Mouse (Mus musculus) granulocyte monocyte progenitor cell, adult 5-6 weeks (primary cell): ENCODE measurements around the gene Nusap1. TPM values are rescaled to one million over a fixed set of nuclear protein-coding genes. Genes with fewer than 3 reads are reported as not detected.
"Not testable (repeated sequence)": the region's sequence is repeated elsewhere in the genome, so short reads cannot be mapped to it uniquely, and the experiment has no call there.

Experiments used
- ATAC-seq: replicated peaks from 2 replicates; pipeline ENCODE4 v1.8.0; 2016; ENCODE audit warnings: mild to moderate bottlenecking, moderate TSS enrichment, inconsistent platforms; ENCODE audit not compliant: poor library complexity, severe bottlenecking
- total RNA-seq, 2 experiments: library from RNA; stranded (forward) in 1 of 2; stranded (reverse) in 1 of 2; fragments of 200-712, 200-1000 nt in 1 of 2; fragments of >200 nt in 1 of 2; fragmentation: Nextera tagmentation in 1 of 2; gene quantifications; 2 replicates each; pipeline ENCODE4 v1.2.3; 2014 to 2017

The Nusap1 gene
- total RNA-seq (2014; fragmentation: Nextera tagmentation) (11.5 and 17.2 TPM in 2 replicates), total RNA-seq (2017) (95.4 and 98.2 TPM in 2 replicates)

DNA sequence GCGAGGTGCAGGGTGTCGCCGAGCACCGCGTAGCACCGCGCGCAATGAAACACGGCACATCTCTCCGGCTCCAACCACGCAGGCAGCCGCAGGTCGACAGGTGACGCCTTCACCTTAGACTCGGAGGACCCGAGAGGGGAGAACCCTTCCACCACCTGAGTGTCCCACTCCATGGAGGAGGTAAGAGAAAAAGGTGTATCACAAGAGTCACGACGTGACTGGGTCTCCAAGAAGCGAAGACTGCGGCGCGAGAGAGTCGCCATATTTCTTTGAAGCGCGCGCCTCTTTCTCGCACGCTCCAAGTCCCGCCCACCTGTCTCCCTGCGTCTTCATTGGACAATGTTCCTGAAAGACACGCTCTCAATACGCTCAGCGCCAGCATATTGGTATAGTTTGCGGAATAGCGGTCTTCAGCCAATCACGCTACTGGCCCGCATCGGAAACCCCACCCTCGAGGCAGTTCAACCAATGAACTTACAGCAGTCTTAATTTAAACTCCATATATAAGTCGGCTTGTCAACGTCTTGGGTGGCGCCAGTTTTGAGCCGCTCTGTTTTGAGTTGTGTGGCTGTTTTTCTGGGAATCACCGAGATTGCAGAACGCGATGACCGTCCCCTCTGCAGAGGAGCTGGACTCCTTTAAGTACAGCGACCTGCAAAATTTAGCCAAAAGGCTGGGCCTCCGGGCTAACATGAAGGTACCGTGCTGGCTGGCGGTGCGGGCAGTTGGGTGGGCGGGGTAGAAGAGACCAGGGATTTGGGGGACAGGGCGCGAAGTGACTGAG is at the start of gene Nusap1, which contains the start of gene Oip5:
Gene Nusap1, plus strand, starts transcription at position 100 of the 784 bp plus-strand sequence.
Gene Oip5, minus strand, starts transcription at position 271 of the 784 bp plus-strand sequence.
- peak; percentile 99 for ATAC-seq

DNA sequence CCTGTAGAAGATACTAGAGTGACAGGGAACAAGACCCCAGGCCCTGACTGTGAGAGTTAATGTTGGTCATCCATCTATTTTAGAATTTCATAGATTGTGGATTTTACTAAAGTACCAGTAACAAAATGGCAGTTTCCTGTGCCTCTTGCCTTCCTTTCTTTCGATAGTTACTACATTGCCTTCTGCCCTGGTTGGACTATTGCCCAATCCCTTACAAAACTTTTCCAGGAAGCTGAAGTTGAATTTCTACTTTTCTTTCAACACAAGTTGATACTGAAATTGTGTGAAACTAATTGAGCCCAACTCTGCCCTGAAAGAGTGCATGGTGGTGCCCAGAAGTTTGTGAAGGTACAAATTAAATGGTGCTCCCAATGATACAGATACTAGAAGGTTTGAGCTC is 45.6 kb upstream of the Nusap1 start:
- peak; percentile 70 for ATAC-seq

- no peak for ATAC-seq
Observed at GRCm38 (mm10) chr2:119581571-119581970, 36.5 kb upstream of the Nusap1 start.

GRCm38 (mm10) chr2:119583439-119583838 is 34.7 kb upstream of the Nusap1 start:
- ATAC-seq, result no peak

DNA sequence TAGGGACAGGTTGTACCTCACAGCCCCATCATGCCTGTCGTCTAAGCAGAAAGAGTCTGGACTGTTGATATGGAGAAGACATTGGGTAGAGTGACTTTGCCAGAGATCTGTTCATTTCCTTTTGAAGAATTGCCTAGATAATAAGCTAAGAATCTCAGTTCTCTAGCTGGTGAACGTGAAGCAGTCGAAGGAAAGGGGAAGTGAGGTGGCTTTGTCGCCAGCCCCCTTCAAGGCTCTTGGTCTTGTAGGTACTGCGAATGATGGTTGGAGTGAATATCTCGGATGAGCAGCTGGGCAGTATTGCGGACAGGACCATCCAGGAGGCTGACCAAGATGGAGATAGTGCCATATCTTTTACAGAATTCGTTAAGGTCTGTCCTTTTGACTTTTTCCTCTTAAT is 33.8 kb upstream of the Nusap1 start:
- no peak for ATAC-seq

GRCm38 (mm10) chr2:119587383-119587782 is 30.7 kb upstream of the Nusap1 start:
- peak; percentile 77 for ATAC-seq

DNA sequence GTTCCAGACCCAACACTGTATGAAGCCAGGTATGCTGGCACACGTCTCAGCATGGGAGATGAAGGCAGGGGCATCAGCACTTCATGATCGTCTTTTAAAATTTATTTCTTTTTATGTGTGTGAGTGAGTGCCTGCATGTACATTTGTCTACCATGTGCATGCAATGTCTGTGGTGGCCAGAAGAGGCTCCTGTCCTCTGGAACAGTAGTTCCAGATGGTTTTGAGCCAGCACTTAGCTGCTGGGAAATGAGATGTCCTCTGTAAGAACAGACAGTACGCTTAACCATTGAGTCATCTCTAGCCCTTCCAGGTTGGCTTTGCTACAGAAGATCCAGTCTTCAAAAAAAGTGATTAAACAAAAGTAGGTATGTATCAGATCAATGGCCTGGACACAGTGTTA is 26.9 kb upstream of the Nusap1 start:
- no peak for ATAC-seq

DNA sequence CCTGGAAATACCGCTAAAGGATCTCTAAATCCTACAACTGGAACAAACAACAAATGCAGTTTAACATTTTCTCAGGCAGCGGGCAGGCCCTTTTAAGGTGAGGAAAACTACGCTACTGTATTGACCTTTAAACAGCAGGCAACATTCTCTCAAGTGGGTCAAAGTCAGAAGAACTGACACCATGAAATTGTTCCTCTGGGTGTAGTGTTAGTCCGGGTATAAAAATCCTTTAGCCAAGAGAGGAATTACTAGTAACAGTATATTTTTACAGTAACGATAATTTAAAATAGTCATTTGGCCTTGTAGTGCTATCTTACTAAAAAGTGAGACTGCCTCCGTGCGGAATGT is 24.4 kb upstream of the Nusap1 start:
- ATAC-seq, result no peak

GRCm38 (mm10) chr2:119594113-119594981 is 23.8 kb upstream of the Nusap1 start:
- ATAC-seq, result peak; percentile 98

DNA sequence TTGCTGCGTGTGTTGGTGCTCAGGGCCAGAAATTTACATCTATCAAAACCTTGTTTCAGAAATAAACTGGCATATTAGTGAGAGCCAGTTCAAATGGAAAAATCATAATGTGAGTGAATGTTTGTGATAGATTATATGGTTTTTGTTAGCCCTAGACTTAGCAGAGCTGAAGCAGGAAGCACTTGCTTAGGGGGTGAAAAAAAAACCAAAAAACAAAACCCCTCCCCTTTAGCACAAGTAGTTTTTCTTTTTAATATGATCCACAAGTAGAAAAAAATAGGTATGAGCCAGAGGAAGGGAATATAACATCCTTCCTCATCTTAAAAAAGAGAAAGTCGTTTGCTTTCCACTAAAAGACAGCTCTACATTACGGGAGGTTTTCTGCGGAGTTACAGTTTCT is 22.8 kb upstream of the Nusap1 start:
- ATAC-seq, result no peak

DNA sequence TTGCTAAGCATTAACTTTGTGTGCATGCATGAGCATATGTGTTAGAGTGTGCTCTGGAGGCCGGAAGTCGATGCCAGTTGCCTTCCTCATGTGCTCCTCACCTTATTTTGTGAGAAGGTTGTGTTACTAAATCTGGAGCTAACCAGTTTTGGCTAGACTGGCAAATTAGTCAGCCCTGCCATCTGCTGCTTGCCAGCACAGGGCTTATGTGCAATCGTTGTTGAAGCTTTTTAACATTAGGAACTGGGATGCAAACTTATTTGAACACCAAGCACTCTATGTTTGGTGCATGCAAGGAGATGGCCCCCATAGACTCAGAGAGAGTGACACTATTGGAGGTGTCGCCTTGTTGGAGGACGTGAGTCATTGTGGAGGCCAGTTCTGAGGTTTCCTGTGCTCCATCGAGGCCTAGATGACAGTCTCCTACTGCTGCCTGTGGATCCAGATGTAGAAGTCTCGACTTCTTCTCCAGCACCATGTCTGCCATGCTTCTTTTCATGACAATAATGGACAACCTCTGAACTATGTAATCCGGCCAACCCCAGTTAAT is 21.2 kb upstream of the Nusap1 start:
- ATAC-seq, result 0 out of 2 replicates have a peak, but pooled peaks have one; percentile 11

- ATAC-seq, result no peak
Observed at GRCm38 (mm10) chr2:119601027-119601426, 17.1 kb upstream of the Nusap1 start.

- ATAC-seq, result not testable (repeated sequence)
Observed at GRCm38 (mm10) chr2:119601575-119601974, 16.5 kb upstream of the Nusap1 start.

DNA sequence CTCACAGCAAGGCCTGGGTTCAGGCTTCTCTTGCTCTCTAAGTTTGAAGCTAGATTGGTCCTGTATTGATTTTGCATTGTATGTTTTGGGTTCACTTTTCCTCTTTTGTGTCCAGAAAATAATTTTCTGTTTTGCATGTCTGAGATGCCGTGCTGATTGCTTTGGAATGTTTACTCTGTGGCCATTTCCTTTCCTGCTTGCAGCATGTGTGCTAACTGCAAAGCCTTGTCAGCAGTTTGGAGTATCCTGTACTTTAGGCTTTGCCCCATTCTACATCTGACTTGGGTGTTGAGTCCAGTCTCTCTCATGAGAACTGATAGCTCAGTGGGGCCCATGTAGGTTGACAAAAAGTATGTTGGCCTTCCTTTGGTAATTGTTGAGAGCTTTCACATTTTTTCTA is 15.6 kb upstream of the Nusap1 start:
- ATAC-seq, result no peak

- ATAC-seq, result no peak
Observed at GRCm38 (mm10) chr2:119603909-119604308, 14.2 kb upstream of the Nusap1 start.

DNA sequence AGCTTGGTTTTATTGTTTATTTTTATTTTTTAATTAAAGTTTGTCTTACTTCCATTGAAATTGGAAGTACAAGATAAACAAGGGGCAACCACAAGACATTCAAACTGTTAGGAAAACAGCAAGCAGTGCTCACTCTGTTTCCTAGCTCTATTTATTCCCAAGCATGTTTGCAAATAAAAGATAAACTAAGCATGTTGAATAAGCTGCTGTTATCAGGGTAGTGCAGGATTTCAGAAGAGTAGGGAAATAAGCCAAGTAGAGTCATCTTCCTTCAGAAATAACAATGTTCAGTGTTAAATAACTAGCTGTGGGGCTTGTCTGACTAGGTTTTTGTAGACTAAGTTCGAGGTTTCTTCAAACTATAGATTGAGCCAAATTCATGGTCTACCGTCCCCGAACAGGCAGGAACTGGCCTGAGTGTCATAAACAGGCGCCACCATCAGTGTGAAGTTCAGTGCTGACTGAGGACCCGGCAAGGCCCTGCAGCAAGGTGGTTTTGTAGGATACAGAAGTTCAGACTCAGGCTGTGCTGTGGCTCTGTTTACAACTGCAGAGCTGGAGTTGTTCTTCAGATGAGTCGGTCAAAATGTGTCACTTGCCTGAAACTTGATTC is 12.6 kb upstream of the Nusap1 start:
- ATAC-seq, result no peak

GRCm38 (mm10) chr2:119607023-119607422 is 11.1 kb upstream of the Nusap1 start:
- ATAC-seq, result peak; percentile 37; the same call in 1 of the 2 replicates

DNA sequence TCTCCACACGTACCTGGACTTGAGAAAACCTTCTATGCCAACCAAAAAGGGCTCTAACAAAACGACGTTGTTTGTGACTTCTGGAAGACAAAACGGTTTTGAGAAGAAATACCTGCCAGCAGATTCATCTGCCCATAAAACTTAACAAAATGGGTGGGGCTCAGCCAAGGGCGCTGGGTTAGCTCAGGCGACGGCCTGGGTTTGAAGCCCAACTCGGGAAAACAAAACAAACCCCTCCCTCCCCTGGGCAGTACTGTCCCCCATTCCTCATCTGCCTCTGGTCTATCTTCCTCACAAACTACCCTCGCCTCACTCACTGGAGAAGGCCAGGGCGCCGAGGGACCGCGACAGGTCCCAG is 278 bp upstream of the Nusap1 start:
- ATAC-seq, result no peak

- ATAC-seq, result not testable (repeated sequence)
Observed at GRCm38 (mm10) chr2:119619002-119619401, 904 bp downstream of the Nusap1 start.

DNA sequence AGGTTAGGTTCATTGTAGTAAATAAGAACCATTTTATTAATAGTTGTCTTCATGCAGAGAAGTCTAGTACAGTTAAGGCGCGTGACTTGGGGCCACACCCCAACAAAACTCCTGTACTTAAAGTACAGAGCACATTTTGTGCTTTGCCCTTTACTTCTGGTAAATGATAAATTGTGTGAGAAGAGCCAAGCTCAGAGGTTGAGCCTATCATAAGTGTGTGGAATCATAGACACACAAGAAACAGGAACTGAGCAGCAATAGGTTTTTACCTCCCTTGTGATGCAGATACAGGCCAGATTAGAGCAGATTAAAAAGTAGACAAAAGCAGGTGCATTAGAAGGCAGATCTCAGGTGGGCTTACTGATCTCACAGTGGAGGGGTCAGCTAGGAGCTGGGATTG is 3.2 kb downstream of the Nusap1 start:
- ATAC-seq, result no peak

DNA sequence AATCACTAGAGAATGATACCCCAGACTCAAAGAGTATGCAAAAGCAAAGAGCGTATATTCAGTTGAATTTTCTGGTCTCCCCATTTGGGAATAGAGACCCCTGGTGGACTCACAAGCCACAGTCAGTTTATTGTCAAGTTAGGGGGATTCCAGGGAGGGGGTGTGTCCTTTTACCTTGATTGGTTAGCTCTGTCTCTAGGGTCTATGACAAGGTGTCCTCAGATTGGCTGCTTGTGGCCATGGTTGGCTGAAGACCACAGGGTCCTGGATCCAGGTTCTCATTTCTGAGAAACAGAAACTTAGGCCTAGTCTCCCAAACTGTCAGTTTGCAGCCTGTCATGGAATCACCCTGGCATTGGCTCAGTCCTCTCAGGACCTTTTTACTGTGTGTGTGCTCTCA is 18.7 kb downstream of the Nusap1 start:
- no peak for ATAC-seq
